Mouse (Mus musculus): ENCODE results near the gene Lkaaear1. TPM values are rescaled to one million over a fixed set of nuclear protein-coding genes. Genes with fewer than 3 reads are reported as not detected.

Lkaaear1 gene
- total and polyA plus RNA-seq, 3 experiments, result not detected

- in situ Hi-C loops (cut with MboI; ENCODE audit: low pct_ligation_motif_present, low pct_unique_long_range_greater_than_20kb, low sequenced_read_pairs) (loop anchor here (5.0 kb wide), 1 partner anchor 35 kb away; no protein-coding TSS in a partner anchor), dilution Hi-C loops (cut with MboI; ENCODE audit: extremely low pct_ligation_motif_present, extremely low pct_unique_long_range_greater_than_20kb, low sequenced_read_pairs) (no loop called here)
- no peak overlapping the region for H3K4me2 ChIP-seq (ENCODE audit: insufficient read depth, low read depth, poor library complexity, severe bottlenecking)
These were observed 20.5 kb downstream of the Lkaaear1 start for GRCm38 (mm10) chr2:181677755-181678098.

GRCm38 (mm10) chr2:181677096-181677754, 21.0 kb downstream of the Lkaaear1 start:
- H3K36me3 ChIP-seq (replicated peaks in 1 of 2; ENCODE audit: control insufficient read depth in 1 of 2, insufficient read depth in 1 of 2, low read length in 1 of 2), result no peaks in the 10 kb centered on the region
- H3K4me3 ChIP-seq (replicated peaks in 1 of 3; ENCODE audit: low read depth in 2 of 3, low read length in 2 of 3, poor library complexity in 1 of 3), result no peak overlapping the region
- H3K9ac ChIP-seq (ENCODE audit: insufficient read depth, low read depth), result no peak overlapping the region
- no peak overlapping the region for H3K27ac ChIP-seq (ENCODE audit: insufficient read depth, low read depth)
- in situ Hi-C loops (cut with MboI; ENCODE audit: low pct_ligation_motif_present, low pct_unique_long_range_greater_than_20kb, low sequenced_read_pairs) (loop anchor here (5.0 kb wide), 1 partner anchor 35 kb away; no protein-coding TSS in a partner anchor), dilution Hi-C loops (cut with MboI; ENCODE audit: extremely low pct_ligation_motif_present, extremely low pct_unique_long_range_greater_than_20kb, low sequenced_read_pairs) (no loop called here)
- TF ChIP-seq ELF1 (IDR thresholded peaks at IDR 0.05; ENCODE audit: low read depth, low read length), result no peak
- TF ChIP-seq JUND (conservative IDR thresholded peaks at IDR 0.05; ENCODE audit: low read depth, low read length), result no peak
- TF ChIP-seq ZMIZ1 (IDR thresholded peaks at IDR 0.05; ENCODE audit: low read depth, low read length), result no peak
- TF ChIP-seq POLR2A (IDR thresholded peaks at IDR 0.05; ENCODE audit: low read depth, low read length), result no peak
- H3K79me2 ChIP-seq (replicated peaks; ENCODE audit: control insufficient read depth, extremely low read depth, insufficient read depth, poor library complexity, severe bottlenecking), result no peaks in the 10 kb centered on the region
- no peak for DNase-seq (ENCODE audit: extremely low read depth)
- no peak overlapping the region for H3K4me2 ChIP-seq (ENCODE audit: insufficient read depth, low read depth, poor library complexity, severe bottlenecking)
- peaks cover 9% of the 10 kb centered on the region for H3K27me3 ChIP-seq (replicated peaks)
- H3K4me1 ChIP-seq (ENCODE audit: control insufficient read depth in 1 of 2, insufficient read depth in 2 of 2), result peaks cover 21 to 41% of the 10 kb centered on the region in 2 experiments
- no peaks in the 10 kb centered on the region for H3K9me3 ChIP-seq (replicated peaks; ENCODE audit: low read length)

More at GRCm38 (mm10) chr2:181677755-181678098, 20.5 kb downstream of the Lkaaear1 start:
- Histone ChIP-seq H3K4me3 (replicated peaks in 1 of 3; ENCODE audit: low read depth in 2 of 3, low read length in 2 of 3, poor library complexity in 1 of 3) (no peak overlapping the region), H3K4me1 (ENCODE audit: control insufficient read depth in 1 of 2, insufficient read depth in 2 of 2) (peaks cover 21 to 46% of the 10 kb centered on the region in 2 experiments), H3K79me2 (replicated peaks; ENCODE audit: control insufficient read depth, extremely low read depth, insufficient read depth, poor library complexity, severe bottlenecking) (no peaks in the 10 kb centered on the region), H3K36me3 (replicated peaks in 1 of 2; ENCODE audit: control insufficient read depth in 1 of 2, insufficient read depth in 1 of 2, low read length in 1 of 2) (no peaks in the 10 kb centered on the region), H3K27ac (ENCODE audit: insufficient read depth, low read depth) (no peak overlapping the region), H3K9ac (ENCODE audit: insufficient read depth, low read depth) (no peak overlapping the region), H3K9me3 (replicated peaks; ENCODE audit: low read length) (no peaks in the 10 kb centered on the region), H3K27me3 (replicated peaks) (peaks cover 9% of the 10 kb centered on the region)
- no peak for TF ChIP-seq CHD1 (IDR thresholded peaks at IDR 0.05; ENCODE audit: low read depth, low read length)
- TF ChIP-seq ZMIZ1 (IDR thresholded peaks at IDR 0.05; ENCODE audit: low read depth, low read length), result no peak
- no peak for TF ChIP-seq CHD2 (IDR thresholded peaks at IDR 0.05; ENCODE audit: low read length)
- TF ChIP-seq EP300 (IDR thresholded peaks at IDR 0.05; ENCODE audit: low read length), result no peak
- TF ChIP-seq MYC (IDR thresholded peaks at IDR 0.05; ENCODE audit: low read depth, low read length), result no peak
- TF ChIP-seq MAX (IDR thresholded peaks at IDR 0.05; ENCODE audit: low read length), result no peak
- TF ChIP-seq JUND (conservative IDR thresholded peaks at IDR 0.05; ENCODE audit: low read depth, low read length), result no peak
- TF ChIP-seq SMC3 (IDR thresholded peaks at IDR 0.05; ENCODE audit: low read depth, low read length), result no peak
- no peak for TF ChIP-seq RAD21 (IDR thresholded peaks at IDR 0.05; ENCODE audit: low read depth, low read length)
- TF ChIP-seq NRF1 (IDR thresholded peaks at IDR 0.05; ENCODE audit: low read depth, low read length), result no peak
- TF ChIP-seq POLR2AphosphoS2 (IDR thresholded peaks at IDR 0.05; ENCODE audit: low read depth, low read length), result no peak
- no peak for TF ChIP-seq POLR2A (IDR thresholded peaks at IDR 0.05; ENCODE audit: low read depth, low read length)
- TF ChIP-seq ELF1 (IDR thresholded peaks at IDR 0.05; ENCODE audit: low read depth, low read length), result no peak
- no peak for TF ChIP-seq ZKSCAN1 (IDR thresholded peaks at IDR 0.05; ENCODE audit: borderline replicate concordance, low read depth, low read length)
- no peak for TF ChIP-seq ZC3H11A (IDR thresholded peaks at IDR 0.05; ENCODE audit: low read depth, low read length)
- TF ChIP-seq NELFE (IDR thresholded peaks at IDR 0.05; ENCODE audit: low read depth, low read length), result no peak
- TF ChIP-seq MAZ (IDR thresholded peaks at IDR 0.05; ENCODE audit: low read depth, low read length), result no peak
- TF ChIP-seq HCFC1 (IDR thresholded peaks at IDR 0.05; ENCODE audit: low read depth, low read length), result no peak
- no peak for TF ChIP-seq SIN3A (IDR thresholded peaks at IDR 0.05; ENCODE audit: low read length)
- no peak for DNase-seq (ENCODE audit: extremely low read depth)

Measured in CH12.LX (cell line).